Mouse (Mus musculus): ENCODE measurements around the gene Sh3bp1. TPM values are rescaled to one million over a fixed set of nuclear protein-coding genes. Genes with fewer than 3 reads are reported as not detected.

The Sh3bp1 gene
- total and polyA plus RNA-seq, 3 experiments = 12.3 to 69.7 (median 23.8) TPM

DNA sequence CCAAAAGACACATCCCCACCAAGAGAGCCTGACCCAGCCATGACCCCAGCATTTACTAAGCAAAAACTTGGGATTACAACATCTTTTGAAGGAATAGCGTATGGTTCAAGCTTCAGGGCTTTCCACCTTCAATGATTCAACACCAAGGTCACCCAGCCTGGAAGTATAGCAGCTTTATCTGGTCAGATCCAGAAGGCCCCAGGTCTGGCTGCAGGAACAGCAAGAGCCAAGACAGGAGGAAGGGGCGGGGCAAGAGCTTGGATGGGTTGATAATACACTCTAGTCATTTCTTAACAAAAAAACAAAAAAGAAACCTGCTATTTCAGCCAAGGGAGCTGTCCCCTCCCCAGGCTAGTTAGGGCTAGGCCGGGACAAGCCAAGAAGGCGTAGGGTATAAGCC lies 2.1 kb upstream of the Sh3bp1 start:
- Histone ChIP-seq H3K9me3 (replicated peaks; ENCODE audit: low read length) (no peaks in the 10 kb centered on the region), H3K4me3 (replicated peaks in 1 of 3; ENCODE audit: low read depth in 2 of 3, low read length in 2 of 3, poor library complexity in 1 of 3) (no peak overlapping the region), H3K27ac (ENCODE audit: insufficient read depth, low read depth) (no peak overlapping the region), H3K4me1 (ENCODE audit: control insufficient read depth in 1 of 2, insufficient read depth in 2 of 2) (peaks cover 37 to 84% of the 10 kb centered on the region in 2 experiments), H3K79me2 (replicated peaks; ENCODE audit: control insufficient read depth, extremely low read depth, insufficient read depth, poor library complexity, severe bottlenecking) (no peaks in the 10 kb centered on the region; the same call in 1 of the 2 replicates), H3K4me2 (ENCODE audit: insufficient read depth, low read depth, poor library complexity, severe bottlenecking) (no peak overlapping the region), H3K9ac (ENCODE audit: insufficient read depth, low read depth) (no peak overlapping the region), H3K27me3 (replicated peaks) (no peaks in the 10 kb centered on the region), H3K36me3 (replicated peaks in 1 of 2; ENCODE audit: control insufficient read depth in 1 of 2, insufficient read depth in 1 of 2, low read length in 1 of 2) (peaks cover 7 to 32% of the 10 kb centered on the region in 2 experiments)
- in situ Hi-C loops (cut with MboI; ENCODE audit: low pct_ligation_motif_present, low pct_unique_long_range_greater_than_20kb, low sequenced_read_pairs) = no loop called here
- dilution Hi-C loops (cut with MboI; ENCODE audit: extremely low pct_ligation_motif_present, extremely low pct_unique_long_range_greater_than_20kb, low sequenced_read_pairs) = no loop called here
- DNase-seq (ENCODE audit: extremely low read depth) = no peak
- TF ChIP-seq EP300 (IDR thresholded peaks at IDR 0.05; ENCODE audit: low read length) (no peak), USF1 (IDR thresholded peaks at IDR 0.05; ENCODE audit: low read depth, low read length) (no peak), ZKSCAN1 (IDR thresholded peaks at IDR 0.05; ENCODE audit: borderline replicate concordance, low read depth, low read length) (no peak), CHD2 (IDR thresholded peaks at IDR 0.05; ENCODE audit: low read length) (no peak), ZMIZ1 (IDR thresholded peaks at IDR 0.05; ENCODE audit: low read depth, low read length) (no peak), CHD1 (IDR thresholded peaks at IDR 0.05; ENCODE audit: low read depth, low read length) (no peak), BHLHE40 (IDR thresholded peaks at IDR 0.05; ENCODE audit: low read depth, low read length) (no peak), KAT2A (IDR thresholded peaks at IDR 0.05; ENCODE audit: insufficient replicate concordance, low read length) (no peak), ZNF384 (IDR thresholded peaks at IDR 0.05; ENCODE audit: low read depth, low read length) (no peak), PAX5 (IDR thresholded peaks at IDR 0.05; ENCODE audit: low read length) (no peak), ELF1 (IDR thresholded peaks at IDR 0.05; ENCODE audit: low read depth, low read length) (no peak), TBP (conservative IDR thresholded peaks at IDR 0.05; ENCODE audit: low read depth, low read length) (no peak), MAFK (IDR thresholded peaks at IDR 0.05; ENCODE audit: insufficient replicate concordance, low read length) (no peak)

GRCm38 (mm10) chr15:78898507-78899001 lies 1.0 kb upstream of the Sh3bp1 start:
- Histone ChIP-seq H3K9ac (ENCODE audit: insufficient read depth, low read depth) (peak overlapping the region; percentile 49; the same call in 1 of the 2 replicates), H3K27me3 (replicated peaks) (no peaks in the 10 kb centered on the region), H3K36me3 (replicated peaks in 1 of 2; ENCODE audit: control insufficient read depth in 1 of 2, insufficient read depth in 1 of 2, low read length in 1 of 2) (peaks cover 2 to 32% of the 10 kb centered on the region in 2 experiments), H3K4me1 (ENCODE audit: control insufficient read depth in 1 of 2, insufficient read depth in 2 of 2) (peaks cover 32 to 82% of the 10 kb centered on the region in 2 experiments), H3K9me3 (replicated peaks; ENCODE audit: low read length) (no peaks in the 10 kb centered on the region), H3K27ac (ENCODE audit: insufficient read depth, low read depth) (no peak overlapping the region), H3K4me2 (ENCODE audit: insufficient read depth, low read depth, poor library complexity, severe bottlenecking) (peak overlapping the region; percentile 81), H3K4me3 (replicated peaks in 1 of 3; ENCODE audit: low read depth in 2 of 3, low read length in 2 of 3, poor library complexity in 1 of 3) (peak overlapping the region; percentile 18 to 95 (median 58)), H3K79me2 (replicated peaks; ENCODE audit: control insufficient read depth, extremely low read depth, insufficient read depth, poor library complexity, severe bottlenecking) (no peaks in the 10 kb centered on the region; the same call in 1 of the 2 replicates)
- 0 out of 2 replicates have a peak, but pooled peaks have one; percentile 24 for TF ChIP-seq ELF1 (IDR thresholded peaks at IDR 0.05; ENCODE audit: low read depth, low read length)
- 0 out of 2 replicates have a peak, but pooled peaks have one; percentile 19 for TF ChIP-seq UBTF (IDR thresholded peaks at IDR 0.05; ENCODE audit: low read depth, low read length)
- peak; percentile 95 for TF ChIP-seq ZKSCAN1 (IDR thresholded peaks at IDR 0.05; ENCODE audit: borderline replicate concordance, low read depth, low read length)
- TF ChIP-seq PAX5 (IDR thresholded peaks at IDR 0.05; ENCODE audit: low read length) = no peak
- peak; percentile 51; the same call in 1 of the 2 replicates for TF ChIP-seq CHD2 (IDR thresholded peaks at IDR 0.05; ENCODE audit: low read length)
- peak; percentile 51 for DNase-seq (ENCODE audit: extremely low read depth)
- in situ Hi-C loops (cut with MboI; ENCODE audit: low pct_ligation_motif_present, low pct_unique_long_range_greater_than_20kb, low sequenced_read_pairs) = no loop called here
- dilution Hi-C loops (cut with MboI; ENCODE audit: extremely low pct_ligation_motif_present, extremely low pct_unique_long_range_greater_than_20kb, low sequenced_read_pairs) = no loop called here

All from CH12.LX (cell line).